Mouse (Mus musculus) ES-Bruce4 (cell line): ENCODE data around the gene Cacna2d1.

Source experiments
- CTCF ChIP-seq: IDR thresholded peaks from one replicate; pipeline ENCODE4 v1.8.1; 2011; ENCODE audit warnings: low read depth, low read length
- POLR2A ChIP-seq: IDR thresholded peaks from one replicate; pipeline ENCODE4 v1.8.1; 2011; ENCODE audit warnings: low read length; ENCODE audit not compliant: insufficient read depth

GRCm38 (mm10) chr5:15971821-15972220 lies 37.3 kb downstream of the Cacna2d1 start:
- TF ChIP-seq CTCF: no peak
- no peak for TF ChIP-seq POLR2A
